Mouse (Mus musculus) heart, embryonic 11.5 days (tissue): ENCODE measurements around the gene Amn. TPM values are rescaled to one million over a fixed set of nuclear protein-coding genes. Genes with fewer than 3 reads are reported as not detected.

Experiments used
- ATAC-seq: fragments of 200-750 bp; cut with Nextera tagmentation; replicated peaks from 2 replicates; pipeline ENCODE4 v1.8.0; 2017; ENCODE audit warnings: moderate library complexity; ENCODE audit not compliant: insufficient number of reproducible peaks, low FRiP score, low TSS enrichment
- H3K27ac ChIP-seq: fragments of 300-500 bp; sonication (generic); 2 replicates; pipeline ENCODE4 v1.5.1; 2014; ENCODE audit warnings: mild to moderate bottlenecking, low read depth, low read length
- H3K27me3 ChIP-seq: fragments of 300-500 bp; sonication (generic); 2 replicates; pipeline ENCODE4 v1.6.1; 2014; ENCODE audit warnings: mild to moderate bottlenecking, low read length, mixed read lengths; ENCODE audit not compliant: control insufficient read depth, insufficient read depth
- H3K36me3 ChIP-seq: fragments of 300-500 bp; sonication (generic); 2 replicates; pipeline ENCODE4 v1.6.1; 2014; ENCODE audit warnings: mild to moderate bottlenecking, low read length, moderate library complexity, mixed read lengths; ENCODE audit not compliant: control insufficient read depth, insufficient read depth
- H3K4me1 ChIP-seq: fragments of 300-500 bp; sonication (generic); 2 replicates; pipeline ENCODE4 v1.6.1; 2014; ENCODE audit warnings: low read length; ENCODE audit not compliant: control insufficient read depth, insufficient read depth
- H3K4me2 ChIP-seq: fragments of 300-500 bp; sonication (generic); 2 replicates; pipeline ENCODE4 v1.6.1; 2014; ENCODE audit warnings: mild to moderate bottlenecking, moderate library complexity
- H3K4me3 ChIP-seq: fragments of 300-500 bp; sonication (generic); 2 replicates; pipeline ENCODE4 v1.5.1; 2014; ENCODE audit warnings: low read depth, low read length
- H3K9ac ChIP-seq: fragments of 300-500 bp; sonication (generic); 2 replicates; pipeline ENCODE4 v1.6.1; 2014; ENCODE audit warnings: mild to moderate bottlenecking, low read depth, low read length, moderate library complexity
- H3K9me3 ChIP-seq: fragments of 300-500 bp; sonication (generic); replicated peaks from 2 replicates; pipeline ENCODE4 v1.6.1; 2016; ENCODE audit warnings: low read length; ENCODE audit not compliant: control insufficient read depth
- WGBS: fragments of 180-500 bp; shearing (Covaris S2); extraction: QIAGEN DNeasy Blood & Tissue Kit; methylation state at CpG from one replicate; pipeline ENCODE4 v1.1.7; 2014; ENCODE audit not compliant: insufficient replicate concordance; 5-methylcytosine and 5-hydroxymethylcytosine counted together
- polyA plus RNA-seq: library from polyadenylated mRNA; unstranded; fragments of >200 nt; fragmentation: Nextera tagmentation; extraction: Ambion mirVana; gene quantifications from 2 replicates; pipeline ENCODE4 v1.2.1, GENCODE M21; 2014

The Amn gene
- polyA plus RNA-seq, result 1.3 and 2.2 TPM in 2 replicates

DNA sequence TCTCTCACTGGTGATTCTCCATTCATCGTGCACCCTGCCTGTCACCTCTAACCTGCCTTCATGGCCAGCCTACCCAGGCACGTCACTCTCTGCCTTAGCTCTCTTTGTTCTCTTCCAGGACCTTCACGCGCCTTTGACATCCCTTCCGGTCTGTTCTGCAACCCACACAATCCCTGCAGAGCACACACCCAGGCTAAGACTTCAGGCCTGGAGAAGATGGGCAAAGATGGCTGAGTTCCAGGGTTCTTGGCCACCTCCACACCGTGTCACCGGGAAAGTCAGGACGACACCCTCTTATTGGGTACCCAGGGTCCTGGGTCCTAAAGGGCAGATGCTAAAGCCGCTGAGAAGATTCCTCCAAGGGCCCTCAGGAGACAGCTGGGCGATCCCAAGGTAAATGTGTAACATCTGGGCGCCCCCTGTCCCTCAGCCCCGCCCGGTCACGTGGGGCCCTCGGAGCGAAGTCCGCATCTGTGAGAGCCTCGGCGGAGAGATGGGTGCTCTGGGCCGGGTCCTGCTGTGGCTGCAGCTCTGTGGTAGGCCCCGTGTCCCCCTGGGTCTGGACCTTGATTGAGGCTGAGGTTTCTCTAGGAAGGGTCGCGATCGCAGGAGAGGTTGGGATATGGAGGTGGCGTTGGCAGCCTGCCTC is at the start of gene Amn:
Gene Amn, plus strand, starts transcription at position 467 of the 649 bp plus-strand sequence.
- peaks cover 17% of the 10 kb centered on the region for H3K4me1 ChIP-seq
- ATAC-seq, result no peak
- H3K9ac ChIP-seq, result no peak within 1 kb of the TSS
- 23% methylated on average over 25 of the region's 25 CpGs for WGBS
- H3K27ac ChIP-seq, result no peak within 1 kb of the TSS
- H3K27me3 ChIP-seq, result peaks cover 71% of the 10 kb centered on the region
- peak within 1 kb of the TSS; percentile 41 for H3K4me2 ChIP-seq
- no peaks in the 10 kb centered on the region for H3K9me3 ChIP-seq
- peak within 1 kb of the TSS; percentile 14; the same call in 1 of the 2 replicates for H3K4me3 ChIP-seq
- no peaks in the 10 kb centered on the region for H3K36me3 ChIP-seq

- H3K4me2 ChIP-seq, result no peak overlapping the region
- 61% methylated on average over 10 of the region's 10 CpGs for WGBS
- H3K4me1 ChIP-seq, result peaks cover 10% of the 10 kb centered on the region
- no peak overlapping the region for H3K9ac ChIP-seq
- H3K27me3 ChIP-seq, result no peaks in the 10 kb centered on the region
- H3K4me3 ChIP-seq, result no peak overlapping the region
- no peaks in the 10 kb centered on the region for H3K9me3 ChIP-seq
- peaks cover 22% of the 10 kb centered on the region for H3K36me3 ChIP-seq
- no peak overlapping the region for H3K27ac ChIP-seq
- ATAC-seq, result no peak
Observed at GRCm38 (mm10) chr12:111225197-111225780, 45.6 kb upstream of the Amn start.

DNA sequence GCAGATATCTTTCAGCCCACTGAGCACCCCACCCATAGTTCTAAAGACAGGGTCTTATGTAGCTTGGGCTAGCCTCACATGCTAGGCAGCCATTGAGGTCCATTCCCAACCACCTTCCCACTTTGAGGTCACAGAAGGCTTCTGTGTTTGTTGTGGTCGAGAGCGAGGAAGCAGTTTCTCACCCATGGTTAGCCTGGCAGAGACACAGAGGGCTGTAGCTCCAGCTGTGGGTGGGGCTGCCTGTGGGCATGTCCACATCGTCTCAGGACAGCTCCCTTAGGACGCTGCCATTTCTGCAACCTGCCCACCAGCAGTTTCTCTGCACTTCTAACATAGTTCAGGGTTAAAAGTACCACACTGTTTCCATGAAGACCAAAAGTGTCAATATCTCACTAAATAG is 43.5 kb upstream of the Amn start:
- Histone ChIP-seq H3K4me2 (no peak overlapping the region), H3K27ac (no peak overlapping the region), H3K9me3 (no peaks in the 10 kb centered on the region), H3K9ac (no peak overlapping the region), H3K4me1 (peaks cover 10% of the 10 kb centered on the region), H3K27me3 (no peaks in the 10 kb centered on the region), H3K36me3 (peaks cover 4% of the 10 kb centered on the region; the same call in 1 of the 2 replicates), H3K4me3 (no peak overlapping the region)
- 73% methylated on average over 4 of the region's 4 CpGs for WGBS
- ATAC-seq, result no peak

DNA sequence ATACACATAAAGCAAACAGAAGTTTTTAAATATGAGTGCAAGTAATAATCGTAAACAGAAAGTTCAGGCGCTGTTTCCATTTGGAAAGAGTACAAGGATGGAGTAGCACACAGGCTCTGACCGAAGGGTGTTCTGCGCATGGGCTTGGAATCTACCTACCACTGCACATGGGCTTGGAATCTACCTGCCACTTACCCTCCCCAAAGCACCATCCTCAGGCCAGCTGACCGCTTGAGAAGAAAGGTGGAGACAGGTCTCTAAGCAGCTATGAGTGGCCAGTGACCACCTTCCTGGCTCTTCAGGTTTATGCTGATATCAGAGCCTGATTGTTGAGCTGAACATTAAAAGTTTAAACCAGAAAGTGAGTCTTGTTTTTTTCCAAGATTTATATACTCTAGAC is 42.4 kb upstream of the Amn start:
- no peaks in the 10 kb centered on the region for H3K9me3 ChIP-seq
- H3K27me3 ChIP-seq, result no peaks in the 10 kb centered on the region
- 89% methylated on average over 5 of the region's 5 CpGs for WGBS
- H3K4me2 ChIP-seq, result no peak overlapping the region
- no peak for ATAC-seq
- no peak overlapping the region for H3K27ac ChIP-seq
- H3K4me3 ChIP-seq, result no peak overlapping the region
- H3K9ac ChIP-seq, result no peak overlapping the region
- H3K4me1 ChIP-seq, result peaks cover 10% of the 10 kb centered on the region
- no peaks in the 10 kb centered on the region for H3K36me3 ChIP-seq

DNA sequence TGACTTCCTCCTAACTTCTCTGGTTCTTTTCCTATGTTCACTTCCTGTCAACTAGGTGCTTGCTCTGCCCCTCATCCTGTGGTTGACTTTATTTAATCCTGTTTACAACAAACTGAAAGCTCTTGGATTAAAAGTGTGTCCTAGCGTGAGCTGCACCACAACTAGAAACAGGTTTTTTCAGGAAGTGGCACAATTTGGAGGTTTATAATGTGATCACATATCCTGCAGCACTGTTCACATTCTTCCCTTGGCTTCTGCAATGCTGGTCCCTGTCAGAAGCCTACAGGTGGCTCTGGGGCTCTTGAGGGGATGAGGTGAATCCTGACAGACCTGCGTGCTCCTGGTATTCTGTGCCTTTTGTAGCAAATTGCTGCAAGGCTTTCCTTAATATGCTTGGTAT is 40.1 kb upstream of the Amn start:
- H3K36me3 ChIP-seq, result no peaks in the 10 kb centered on the region
- H3K9ac ChIP-seq, result no peak overlapping the region
- H3K4me1 ChIP-seq, result peaks cover 9% of the 10 kb centered on the region
- no peaks in the 10 kb centered on the region for H3K9me3 ChIP-seq
- H3K4me3 ChIP-seq, result no peak overlapping the region
- WGBS, result 86% methylated on average over 2 of the region's 2 CpGs
- H3K4me2 ChIP-seq, result no peak overlapping the region
- no peak for ATAC-seq
- no peak overlapping the region for H3K27ac ChIP-seq
- H3K27me3 ChIP-seq, result no peaks in the 10 kb centered on the region

- Histone ChIP-seq H3K27me3 (no peaks in the 10 kb centered on the region), H3K9me3 (no peaks in the 10 kb centered on the region), H3K4me1 (peaks cover 11% of the 10 kb centered on the region), H3K4me2 (no peak overlapping the region), H3K36me3 (no peaks in the 10 kb centered on the region), H3K9ac (no peak overlapping the region), H3K27ac (no peak overlapping the region), H3K4me3 (no peak overlapping the region)
- WGBS, result 91% methylated on average over 4 of the region's 4 CpGs
- no peak for ATAC-seq
Observed at GRCm38 (mm10) chr12:111233798-111234197, 37.1 kb upstream of the Amn start.

DNA sequence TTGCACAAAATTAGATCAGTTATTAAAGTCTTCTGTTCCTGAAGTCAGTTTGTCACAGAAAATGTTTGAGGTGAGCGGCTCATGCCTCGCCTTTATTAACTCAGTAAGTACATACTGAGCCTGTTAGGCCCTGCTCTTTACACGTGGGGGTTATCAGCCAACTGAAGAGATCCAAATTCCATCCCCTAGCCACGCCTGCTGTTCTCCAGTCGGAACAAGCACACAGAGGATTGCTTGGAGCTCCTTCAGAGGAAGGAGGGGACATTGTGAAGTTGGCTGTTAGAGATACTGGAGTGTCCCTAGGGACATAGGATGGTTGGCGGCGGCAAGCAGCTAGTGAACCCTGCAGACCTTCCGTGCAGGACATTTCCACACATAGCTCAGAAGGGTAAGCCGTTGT is 36.5 kb upstream of the Amn start:
- H3K27me3 ChIP-seq, result no peaks in the 10 kb centered on the region
- no peaks in the 10 kb centered on the region for H3K36me3 ChIP-seq
- H3K27ac ChIP-seq, result no peak overlapping the region
- WGBS, result 39% methylated on average over 9 of the region's 9 CpGs
- H3K4me2 ChIP-seq, result no peak overlapping the region
- H3K4me1 ChIP-seq, result peaks cover 11% of the 10 kb centered on the region
- ATAC-seq, result no peak
- H3K9me3 ChIP-seq, result no peaks in the 10 kb centered on the region
- H3K4me3 ChIP-seq, result no peak overlapping the region
- H3K9ac ChIP-seq, result no peak overlapping the region

DNA sequence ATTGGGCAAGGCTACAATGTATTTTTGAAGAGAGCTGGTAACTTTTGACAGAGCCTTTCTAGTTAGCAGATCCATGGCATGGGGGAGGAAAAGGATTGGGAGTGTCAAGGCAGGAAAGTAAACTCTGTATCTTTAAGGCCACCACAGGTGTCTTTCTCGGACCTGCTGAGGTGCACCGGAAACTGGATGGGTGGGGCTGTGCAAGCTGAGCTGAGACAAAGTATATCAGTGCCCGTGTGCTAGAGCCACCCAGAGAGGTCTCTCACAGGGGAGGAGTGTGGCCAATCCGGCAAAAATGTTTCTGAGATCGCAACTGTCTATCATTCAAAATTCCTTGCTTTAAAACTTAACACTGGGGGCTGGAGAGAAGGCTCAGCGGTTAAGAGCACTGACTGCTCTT is 35.3 kb upstream of the Amn start:
- Histone ChIP-seq H3K27me3 (no peaks in the 10 kb centered on the region), H3K4me2 (no peak overlapping the region), H3K4me3 (no peak overlapping the region), H3K36me3 (no peaks in the 10 kb centered on the region), H3K27ac (no peak overlapping the region), H3K9ac (no peak overlapping the region), H3K9me3 (no peaks in the 10 kb centered on the region), H3K4me1 (peaks cover 11% of the 10 kb centered on the region)
- 90% methylated on average over 6 of the region's 6 CpGs for WGBS
- ATAC-seq, result no peak
